Mouse (Mus musculus): ENCODE measurements around the gene Epb41l3. TPM values are rescaled to one million over a fixed set of nuclear protein-coding genes. Genes with fewer than 3 reads are reported as not detected.

Epb41l3 gene
- polyA plus RNA-seq, 1 experiment from 2014 or later, result 137 TPM

GRCm38 (mm10) chr17:69158690-69159089, 83.2 kb downstream of the Epb41l3 start:
- ATAC-seq (ENCODE audit: insufficient number of reproducible peaks, low FRiP score, low TSS enrichment, low read depth), result no peak
- H3K4me2 ChIP-seq, result peak overlapping the region; percentile 72
- 20% methylated on average over 5 of the region's 5 CpGs for WGBS
- peak overlapping the region; percentile 40 for H3K27ac ChIP-seq
- no peaks in the 10 kb centered on the region for H3K9me3 ChIP-seq
- H3K4me3 ChIP-seq, result peak overlapping the region; percentile 96
- H3K9ac ChIP-seq, result no peak overlapping the region
- H3K27me3 ChIP-seq, result no peaks in the 10 kb centered on the region
- H3K4me1 ChIP-seq, result peaks cover 21% of the 10 kb centered on the region
- H3K36me3 ChIP-seq, result no peaks in the 10 kb centered on the region

DNA sequence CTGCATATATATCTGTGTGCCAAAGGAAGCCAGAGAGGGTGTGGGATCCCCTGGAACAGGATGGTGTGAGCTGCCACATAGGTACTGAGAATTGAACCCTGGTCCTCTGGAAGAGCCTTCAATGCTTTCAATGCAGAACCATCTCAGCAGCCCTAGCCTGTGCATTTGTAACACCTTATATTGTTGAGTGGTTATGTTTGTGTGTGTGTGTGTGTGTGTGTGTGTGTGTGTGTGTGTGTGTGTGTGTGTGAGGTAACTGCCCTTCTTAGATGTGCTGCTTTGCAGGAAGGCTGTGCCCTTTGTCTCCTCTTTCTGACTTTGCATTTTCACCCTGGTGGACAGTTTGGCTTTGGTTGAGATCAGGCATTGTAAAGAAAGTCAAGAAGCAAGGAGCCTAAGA, 87.2 kb downstream of the Epb41l3 start:
- no peak overlapping the region for H3K27ac ChIP-seq
- no peaks in the 10 kb centered on the region for H3K9me3 ChIP-seq
- H3K36me3 ChIP-seq, result no peaks in the 10 kb centered on the region
- peaks cover 17% of the 10 kb centered on the region for H3K4me1 ChIP-seq
- H3K9ac ChIP-seq, result no peak overlapping the region
- no peak for ATAC-seq (ENCODE audit: insufficient number of reproducible peaks, low FRiP score, low TSS enrichment, low read depth)
- no peak overlapping the region for H3K4me2 ChIP-seq
- no peaks in the 10 kb centered on the region for H3K27me3 ChIP-seq
- H3K4me3 ChIP-seq, result no peak overlapping the region

GRCm38 (mm10) chr17:69176949-69177501, 101.5 kb downstream of the Epb41l3 start:
- Histone ChIP-seq H3K27me3 (no peaks in the 10 kb centered on the region), H3K27ac (peak overlapping the region; percentile 34), H3K4me1 (peaks cover 31% of the 10 kb centered on the region), H3K9me3 (no peaks in the 10 kb centered on the region), H3K4me2 (no peak overlapping the region), H3K4me3 (no peak overlapping the region), H3K9ac (no peak overlapping the region), H3K36me3 (no peaks in the 10 kb centered on the region)
- ATAC-seq (ENCODE audit: insufficient number of reproducible peaks, low FRiP score, low TSS enrichment, low read depth), result no peak
- WGBS, result 48% methylated on average over 16 of the region's 16 CpGs

DNA sequence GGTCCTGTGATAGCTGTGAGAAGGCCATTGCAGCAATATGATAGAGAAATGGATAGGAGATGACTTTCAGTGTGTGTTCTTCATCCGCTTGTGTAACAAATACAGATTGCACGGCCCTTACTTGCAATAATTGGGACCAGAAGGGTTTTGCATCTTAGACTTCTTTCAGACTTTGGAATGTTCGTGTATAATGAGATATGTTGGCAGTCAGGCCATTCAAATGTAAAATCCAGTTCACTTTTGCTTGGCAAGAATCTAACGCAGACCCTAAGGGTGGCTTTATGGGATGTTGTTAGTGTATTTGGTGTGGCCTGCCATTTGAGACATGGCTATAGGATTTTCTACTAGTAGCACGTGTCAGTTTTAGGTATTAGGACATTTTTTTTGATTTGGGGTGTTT, 102.5 kb downstream of the Epb41l3 start:
- Histone ChIP-seq H3K27ac (peak overlapping the region; percentile 52), H3K4me2 (no peak overlapping the region), H3K4me1 (peaks cover 36% of the 10 kb centered on the region), H3K36me3 (no peaks in the 10 kb centered on the region), H3K27me3 (no peaks in the 10 kb centered on the region), H3K9me3 (no peaks in the 10 kb centered on the region), H3K4me3 (no peak overlapping the region), H3K9ac (no peak overlapping the region)
- 40% methylated on average over 5 of the region's 5 CpGs for WGBS
- no peak for ATAC-seq (ENCODE audit: insufficient number of reproducible peaks, low FRiP score, low TSS enrichment, low read depth)

GRCm38 (mm10) chr17:69180905-69181559, 105.5 kb downstream of the Epb41l3 start:
- no peak overlapping the region for H3K9ac ChIP-seq
- peak overlapping the region; percentile 40 for H3K27ac ChIP-seq
- no peaks in the 10 kb centered on the region for H3K9me3 ChIP-seq
- peak; percentile 57; the same call in 1 of the 2 replicates for ATAC-seq (ENCODE audit: insufficient number of reproducible peaks, low FRiP score, low TSS enrichment, low read depth)
- WGBS, result 19% methylated on average over 12 of the region's 12 CpGs
- no peaks in the 10 kb centered on the region for H3K27me3 ChIP-seq
- H3K4me1 ChIP-seq, result peaks cover 36% of the 10 kb centered on the region
- no peak overlapping the region for H3K4me2 ChIP-seq
- H3K36me3 ChIP-seq, result no peaks in the 10 kb centered on the region
- H3K4me3 ChIP-seq, result no peak overlapping the region

DNA sequence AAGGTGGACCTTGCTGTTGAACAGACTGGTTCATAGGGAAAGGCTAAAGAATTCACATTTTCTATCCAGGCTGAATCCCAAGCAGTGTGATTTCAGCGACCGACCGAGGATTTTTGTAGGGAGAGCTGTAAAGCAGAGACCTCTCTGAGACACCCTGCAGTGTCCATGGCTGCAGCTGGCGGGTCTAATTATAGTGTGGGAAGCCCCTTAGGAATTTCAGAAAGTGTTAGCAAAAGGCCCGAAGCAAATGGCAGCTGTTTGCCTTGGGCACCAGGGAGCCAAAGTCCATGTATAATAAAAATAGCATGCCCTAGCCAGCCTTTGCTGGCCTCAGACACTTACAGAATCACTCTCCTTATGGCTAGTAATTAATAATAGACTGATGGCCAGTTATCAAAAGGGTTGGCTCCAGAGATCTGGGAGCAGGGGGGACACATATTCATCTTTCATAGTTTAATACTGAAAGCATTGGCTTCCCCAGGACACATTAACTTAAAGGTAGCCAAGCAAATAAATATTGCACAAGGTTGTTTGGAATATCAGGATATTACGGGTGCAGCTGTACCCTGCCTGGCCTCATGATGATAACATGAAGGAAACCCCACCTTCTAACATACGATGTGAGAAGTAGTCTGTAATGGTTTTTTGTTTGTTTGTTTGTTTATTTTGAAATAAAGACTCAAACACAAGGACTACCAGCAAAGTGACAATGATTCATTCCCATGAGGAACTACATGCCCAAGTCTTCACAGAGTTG, 106.3 kb downstream of the Epb41l3 start:
- no peaks in the 10 kb centered on the region for H3K36me3 ChIP-seq
- no peak overlapping the region for H3K9ac ChIP-seq
- H3K27me3 ChIP-seq, result no peaks in the 10 kb centered on the region
- no peaks in the 10 kb centered on the region for H3K9me3 ChIP-seq
- peak overlapping the region; percentile 40 for H3K27ac ChIP-seq
- no peak overlapping the region for H3K4me2 ChIP-seq
- WGBS, result 27% methylated on average over 7 of the region's 7 CpGs
- H3K4me1 ChIP-seq, result peaks cover 36% of the 10 kb centered on the region
- no peak overlapping the region for H3K4me3 ChIP-seq
- no peak for ATAC-seq (ENCODE audit: insufficient number of reproducible peaks, low FRiP score, low TSS enrichment, low read depth)

DNA sequence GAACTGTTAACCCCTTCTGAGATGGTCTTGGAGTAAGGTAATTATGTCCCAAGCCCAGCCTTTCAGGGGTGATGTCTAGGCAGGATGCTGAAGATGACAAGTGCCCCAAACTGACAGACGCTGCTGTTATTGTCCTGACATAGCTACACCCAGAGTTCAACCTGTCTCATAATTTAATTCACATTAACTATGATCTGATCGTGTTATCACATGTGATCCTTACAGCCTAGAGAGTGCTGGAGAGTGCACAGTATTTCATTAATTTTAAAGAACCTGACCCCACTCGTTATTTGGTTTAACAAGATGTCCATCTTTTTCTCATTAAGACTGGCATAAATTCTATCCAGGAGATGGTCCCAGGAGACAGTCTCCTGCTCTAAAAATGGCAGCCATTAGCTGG, 112.3 kb downstream of the Epb41l3 start:
- H3K36me3 ChIP-seq, result no peaks in the 10 kb centered on the region
- 46% methylated on average over 3 of the region's 3 CpGs for WGBS
- H3K4me3 ChIP-seq, result no peak overlapping the region
- H3K27ac ChIP-seq, result no peak overlapping the region
- H3K4me1 ChIP-seq, result peaks cover 9% of the 10 kb centered on the region; the same call in 1 of the 2 replicates
- ATAC-seq (ENCODE audit: insufficient number of reproducible peaks, low FRiP score, low TSS enrichment, low read depth), result no peak
- no peaks in the 10 kb centered on the region for H3K27me3 ChIP-seq
- H3K4me2 ChIP-seq, result no peak overlapping the region
- no peaks in the 10 kb centered on the region for H3K9me3 ChIP-seq
- H3K9ac ChIP-seq, result no peak overlapping the region

- Histone ChIP-seq H3K36me3 (no peaks in the 10 kb centered on the region), H3K27ac (no peak overlapping the region), H3K4me3 (no peak overlapping the region), H3K9ac (no peak overlapping the region), H3K4me2 (no peak overlapping the region), H3K27me3 (no peaks in the 10 kb centered on the region), H3K9me3 (no peaks in the 10 kb centered on the region), H3K4me1 (peaks cover 24% of the 10 kb centered on the region; the same call in 1 of the 2 replicates)
- ATAC-seq (ENCODE audit: insufficient number of reproducible peaks, low FRiP score, low TSS enrichment, low read depth), result no peak
- 18% methylated on average over 2 of the region's 2 CpGs for WGBS
These were observed 117.5 kb downstream of the Epb41l3 start for GRCm38 (mm10) chr17:69192863-69193493.

- ATAC-seq (ENCODE audit: insufficient number of reproducible peaks, low FRiP score, low TSS enrichment, low read depth), result no peak
- no peaks in the 10 kb centered on the region for H3K9me3 ChIP-seq
These were observed 119.1 kb downstream of the Epb41l3 start for GRCm38 (mm10) chr17:69194599-69194998.

GRCm38 (mm10) chr17:69195758-69196157, 120.3 kb downstream of the Epb41l3 start:
- H3K4me3 ChIP-seq, result no peak overlapping the region
- H3K4me2 ChIP-seq, result no peak overlapping the region
- H3K4me1 ChIP-seq, result peaks cover 24% of the 10 kb centered on the region; the same call in 1 of the 2 replicates
- H3K9ac ChIP-seq, result no peak overlapping the region
- 73% methylated on average over 6 of the region's 6 CpGs for WGBS
- H3K27ac ChIP-seq, result no peak overlapping the region
- H3K36me3 ChIP-seq, result no peaks in the 10 kb centered on the region
- H3K9me3 ChIP-seq, result no peaks in the 10 kb centered on the region
- ATAC-seq (ENCODE audit: insufficient number of reproducible peaks, low FRiP score, low TSS enrichment, low read depth), result no peak
- H3K27me3 ChIP-seq, result no peaks in the 10 kb centered on the region

More at GRCm38 (mm10) chr17:69194599-69194998, 119.1 kb downstream of the Epb41l3 start:
- H3K4me3 ChIP-seq, result no peak overlapping the region
- peaks cover 24% of the 10 kb centered on the region; the same call in 1 of the 2 replicates for H3K4me1 ChIP-seq
- no peak overlapping the region for H3K27ac ChIP-seq
- WGBS, result 56% methylated on average over 3 of the region's 3 CpGs
- H3K36me3 ChIP-seq, result no peaks in the 10 kb centered on the region
- H3K4me2 ChIP-seq, result no peak overlapping the region
- no peaks in the 10 kb centered on the region for H3K27me3 ChIP-seq
- H3K9ac ChIP-seq, result no peak overlapping the region

- no peak overlapping the region for H3K4me3 ChIP-seq
- H3K4me2 ChIP-seq, result no peak overlapping the region
- H3K27me3 ChIP-seq, result no peaks in the 10 kb centered on the region
- 83% methylated on average over 10 of the region's 10 CpGs for WGBS
- H3K4me1 ChIP-seq, result peaks cover 24% of the 10 kb centered on the region; the same call in 1 of the 2 replicates
- ATAC-seq (ENCODE audit: insufficient number of reproducible peaks, low FRiP score, low TSS enrichment, low read depth), result peak; percentile 64; the same call in 1 of the 2 replicates
- H3K36me3 ChIP-seq, result no peaks in the 10 kb centered on the region
- no peaks in the 10 kb centered on the region for H3K9me3 ChIP-seq
- no peak overlapping the region for H3K9ac ChIP-seq
- H3K27ac ChIP-seq, result no peak overlapping the region
These were observed 121.2 kb downstream of the Epb41l3 start for GRCm38 (mm10) chr17:69196656-69197055.

DNA sequence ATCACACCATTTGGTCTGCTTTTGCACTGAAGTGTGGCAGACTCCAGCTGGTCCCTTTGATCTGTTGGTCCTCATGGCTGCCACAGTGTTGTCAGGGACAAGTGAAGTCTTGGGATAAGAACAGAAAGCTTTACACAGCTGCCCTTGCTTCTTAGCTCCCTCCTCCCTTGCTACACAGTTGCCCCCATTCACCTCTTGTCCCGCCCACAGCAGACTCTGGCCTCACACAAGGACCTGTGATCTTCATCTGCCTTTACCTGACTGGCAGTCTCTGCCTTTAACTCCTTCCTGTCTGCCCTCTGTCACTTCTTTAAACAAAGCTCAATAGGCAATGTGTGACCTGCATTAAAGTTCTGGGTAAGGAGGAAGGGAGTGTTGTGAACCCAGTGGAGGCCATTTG, 123.3 kb downstream of the Epb41l3 start:
- no peak overlapping the region for H3K27ac ChIP-seq
- ATAC-seq (ENCODE audit: insufficient number of reproducible peaks, low FRiP score, low TSS enrichment, low read depth), result no peak
- H3K9ac ChIP-seq, result no peak overlapping the region
- no peaks in the 10 kb centered on the region for H3K36me3 ChIP-seq
- H3K27me3 ChIP-seq, result no peaks in the 10 kb centered on the region
- no peak overlapping the region for H3K4me2 ChIP-seq
- H3K4me1 ChIP-seq, result 0 out of 2 replicates have a peak, but pooled peaks cover 10% of the 10 kb centered on the region
- no peak overlapping the region for H3K4me3 ChIP-seq
- 14% methylated on average over 1 of the region's 1 CpGs for WGBS
- H3K9me3 ChIP-seq, result no peaks in the 10 kb centered on the region
